Mouse (Mus musculus) spleen, adult 2 months (tissue): ENCODE data around the gene Fgfr2. TPM values are rescaled to one million over a fixed set of nuclear protein-coding genes. Genes with fewer than 3 reads are reported as not detected.

Experiments
- DNase-seq, 2 experiments: peaks; one replicate each; pipeline versions ENCODE4 v3.0.0 to v3.0.0-alpha.2; 2012 to 2021; ENCODE audit warnings: low spot score in 2 of 2, low read depth in 1 of 2
- H3K27ac ChIP-seq: fragments of 200-500 bp; 2 replicates; pipeline ENCODE4 v1.5.1; 2012; ENCODE audit warnings: low read length, inconsistent platforms; ENCODE audit not compliant: insufficient read depth
- H3K27me3 ChIP-seq: fragments of 200-500 bp; 2 replicates; pipeline ENCODE4 v1.6.1; 2012; ENCODE audit warnings: mild to moderate bottlenecking, moderate library complexity, low read length, inconsistent platforms; ENCODE audit not compliant: control insufficient read depth, insufficient read depth
- H3K36me3 ChIP-seq: fragments of 200-500 bp; 2 replicates; pipeline ENCODE4 v1.6.1; 2012; ENCODE audit warnings: mild to moderate bottlenecking, low read length, inconsistent platforms; ENCODE audit not compliant: control insufficient read depth, insufficient read depth
- H3K4me1 ChIP-seq: fragments of 200-500 bp; 2 replicates; pipeline ENCODE4 v1.6.1; 2011; ENCODE audit warnings: inconsistent platforms; ENCODE audit not compliant: control insufficient read depth, insufficient read depth, insufficient read length
- H3K4me3 ChIP-seq: fragments of 200-500 bp; 2 replicates; pipeline ENCODE4 v1.5.1; 2011; ENCODE audit warnings: mild to moderate bottlenecking, inconsistent platforms; ENCODE audit not compliant: insufficient read depth, insufficient read length; ENCODE audit errors: extremely low read depth
- CTCF ChIP-seq: fragments of 200-500 bp; IDR thresholded peaks from 2 replicates; pipeline ENCODE4 v1.5.1; 2011; ENCODE audit warnings: mild to moderate bottlenecking, inconsistent platforms; ENCODE audit not compliant: insufficient read depth, insufficient read length, insufficient replicate concordance; ENCODE audit errors: extremely low read depth
- POLR2A ChIP-seq: fragments of 200-500 bp; IDR thresholded peaks from 2 replicates; pipeline ENCODE4 v1.6.1; 2011; ENCODE audit warnings: low read depth, low read length, inconsistent platforms
- WGBS: fragments of 180-500 bp; shearing (Covaris S2); methylation state at CpG from one replicate; pipeline ENCODE4 v1.1.7; 2018; 5-methylcytosine and 5-hydroxymethylcytosine counted together
- polyA plus RNA-seq: library from polyadenylated mRNA; depleted of rRNA; stranded (reverse); fragments of >200 nt; gene quantifications from 2 replicates; pipeline ENCODE4 v1.2.3, GENCODE M21; 2012

The Fgfr2 gene
- polyA plus RNA-seq, 1 experiment: 1.6 TPM

DNA sequence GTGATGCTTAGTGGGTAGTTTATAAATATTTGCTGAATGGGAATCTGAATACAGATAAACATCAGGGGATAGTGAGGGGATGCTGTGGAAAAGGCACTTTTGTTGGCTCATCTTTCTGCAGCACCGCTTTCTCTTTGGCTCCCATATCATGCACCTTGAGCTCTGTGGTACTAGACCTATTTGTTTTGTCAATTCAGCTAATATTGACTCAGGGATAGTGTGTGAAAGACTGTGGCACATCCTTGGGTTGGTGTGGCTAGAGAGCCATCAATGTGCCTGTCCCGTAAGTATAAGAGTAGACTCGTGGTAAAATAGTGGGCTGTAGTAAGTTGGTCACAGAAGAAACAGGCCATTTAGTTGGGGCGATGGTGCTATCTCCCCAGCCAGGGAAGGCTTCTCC, 2335.6 kb downstream of the Fgfr2 start:
- Histone ChIP-seq H3K36me3 (no peaks in the 10 kb centered on the region), H3K4me1 (0 out of 2 replicates have a peak, but pooled peaks cover 3% of the 10 kb centered on the region), H3K4me3 (no peak overlapping the region), H3K27ac (no peak overlapping the region), H3K27me3 (no peaks in the 10 kb centered on the region)
- 96% methylated on average over 4 of the region's 4 CpGs for WGBS
- no peak for DNase-seq
- TF ChIP-seq POLR2A (no peak), CTCF (no peak)

DNA sequence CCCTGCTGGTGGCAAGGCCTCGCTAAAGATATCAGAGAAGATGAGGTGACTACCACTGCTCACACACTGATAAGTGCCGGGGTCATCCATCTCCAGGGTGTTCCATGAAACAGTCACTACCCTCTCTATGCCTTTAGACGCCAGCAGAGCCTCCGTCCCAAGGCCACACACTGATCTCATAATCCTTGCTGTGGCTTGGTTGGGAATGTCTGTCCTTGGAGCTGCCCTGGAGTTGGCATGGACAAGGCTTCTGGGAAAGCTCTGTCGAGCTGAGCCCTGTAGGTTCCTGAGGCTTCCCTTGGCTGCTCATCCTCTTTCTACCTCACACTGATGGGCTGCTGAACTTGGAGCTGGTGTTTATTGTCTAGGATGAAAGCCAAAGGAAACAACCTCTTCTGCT, 2336.4 kb downstream of the Fgfr2 start:
- TF ChIP-seq POLR2A (no peak), CTCF (no peak)
- no peaks in the 10 kb centered on the region for H3K4me1 ChIP-seq
- no peaks in the 10 kb centered on the region for H3K27me3 ChIP-seq
- WGBS: 88% methylated on average over 5 of the region's 5 CpGs
- no peak overlapping the region for H3K4me3 ChIP-seq
- no peak for DNase-seq
- no peaks in the 10 kb centered on the region for H3K36me3 ChIP-seq
- no peak overlapping the region for H3K27ac ChIP-seq

GRCm38 (mm10) chr7:130785923-130786575, 2337.1 kb downstream of the Fgfr2 start:
- WGBS: 88% methylated on average over 12 of the region's 12 CpGs
- no peak overlapping the region for H3K4me3 ChIP-seq
- TF ChIP-seq POLR2A (no peak), CTCF (no peak)

DNA sequence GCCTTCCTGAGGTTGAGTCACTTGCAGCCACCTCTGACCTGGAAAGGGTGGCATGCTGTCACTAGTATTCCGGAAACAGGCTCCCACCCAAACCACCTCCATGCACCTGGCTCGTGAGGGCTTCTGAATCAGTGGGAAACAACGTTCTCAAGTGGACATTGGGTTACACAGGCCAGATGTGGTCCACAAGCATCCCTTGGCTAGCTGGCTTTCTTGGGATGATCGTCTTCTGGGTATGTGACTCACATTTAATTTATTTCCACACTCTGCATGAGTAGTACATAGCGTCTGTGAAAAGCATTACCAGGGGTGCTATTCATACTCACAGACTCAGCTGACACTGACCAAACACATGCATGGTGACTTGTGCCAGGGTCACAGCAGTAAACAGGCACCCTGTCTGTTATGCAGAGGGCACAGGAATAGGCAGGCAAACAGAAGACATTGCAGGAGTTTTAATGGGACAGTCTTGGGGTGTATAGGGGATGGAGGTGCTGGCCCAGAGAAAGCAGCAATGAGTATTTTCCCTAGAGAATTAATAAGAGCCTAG, 2340.6 kb downstream of the Fgfr2 start:
- H3K4me3 ChIP-seq: no peak overlapping the region
- H3K4me1 ChIP-seq: no peaks in the 10 kb centered on the region
- no peaks in the 10 kb centered on the region for H3K36me3 ChIP-seq
- H3K27me3 ChIP-seq: no peaks in the 10 kb centered on the region
- no peak overlapping the region for H3K27ac ChIP-seq
- 79% methylated on average over 5 of the region's 5 CpGs for WGBS
- no peak for DNase-seq
- TF ChIP-seq POLR2A: no peak
- TF ChIP-seq CTCF: no peak

More at GRCm38 (mm10) chr7:130785923-130786575, 2337.1 kb downstream of the Fgfr2 start:
- no peaks in the 10 kb centered on the region for H3K4me1 ChIP-seq
- H3K36me3 ChIP-seq: no peaks in the 10 kb centered on the region
- no peak for DNase-seq
- no peak overlapping the region for H3K27ac ChIP-seq
- no peaks in the 10 kb centered on the region for H3K27me3 ChIP-seq

- no peak for DNase-seq
- Histone ChIP-seq H3K27ac (no peak overlapping the region), H3K4me1 (no peaks in the 10 kb centered on the region), H3K36me3 (no peaks in the 10 kb centered on the region), H3K27me3 (no peaks in the 10 kb centered on the region), H3K4me3 (no peak overlapping the region)
- no peak for TF ChIP-seq CTCF
- TF ChIP-seq POLR2A: no peak
- 73% methylated on average over 5 of the region's 5 CpGs for WGBS
Measured at GRCm38 (mm10) chr7:130780866-130781419, 2342.2 kb downstream of the Fgfr2 start.

DNA sequence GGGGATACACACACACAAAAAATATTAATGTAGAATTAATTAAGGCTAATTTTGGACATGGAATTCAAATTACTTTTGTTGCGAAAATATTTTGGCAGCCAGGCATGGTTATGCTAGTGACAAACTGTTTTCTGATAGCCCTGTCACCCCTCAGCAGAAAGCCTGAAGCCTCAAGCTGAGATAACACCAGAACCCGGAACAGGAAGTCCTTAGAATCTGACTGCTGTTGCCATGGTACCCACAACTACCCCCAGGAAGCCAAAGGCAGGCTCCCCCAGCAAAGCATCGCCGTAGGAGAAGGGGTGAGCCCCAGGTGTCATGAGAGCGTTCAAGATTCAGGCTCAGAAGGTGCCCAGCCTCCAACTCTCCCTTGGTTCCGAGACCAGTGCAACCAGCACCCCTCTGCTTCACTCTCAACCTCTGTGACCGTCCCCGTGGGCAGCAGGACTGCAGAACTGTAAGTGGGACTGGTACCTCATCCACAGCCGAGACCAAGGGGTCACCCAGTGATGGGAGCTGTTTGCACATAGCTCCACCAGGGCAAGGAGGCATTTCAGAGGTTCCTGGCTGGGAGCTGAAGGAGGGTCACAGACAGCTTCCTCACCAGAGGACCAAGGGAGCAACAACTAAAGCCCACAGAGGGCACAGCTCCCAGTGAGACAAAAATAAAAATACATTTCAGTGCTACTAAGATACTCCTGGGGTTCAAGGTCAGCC, 2349.1 kb downstream of the Fgfr2 start, which contains the start of gene Btbd16:
Gene Btbd16 (plus strand): TSS at position 156 of the 717 bp plus-strand sequence.
- 41% methylated on average over 9 of the region's 9 CpGs for WGBS
- Histone ChIP-seq H3K27me3 (no peaks in the 10 kb centered on the region), H3K4me1 (peaks cover 2% of the 10 kb centered on the region; the same call in 1 of the 2 replicates), H3K36me3 (no peaks in the 10 kb centered on the region), H3K4me3 (no peak within 1 kb of the TSS), H3K27ac (no peak within 1 kb of the TSS)
- TF ChIP-seq POLR2A: no peak
- no peak for TF ChIP-seq CTCF
- no peak for DNase-seq
